Mouse (Mus musculus): Measurements from ENCODE around the gene Abhd2.

Gene Abhd2

DNA sequence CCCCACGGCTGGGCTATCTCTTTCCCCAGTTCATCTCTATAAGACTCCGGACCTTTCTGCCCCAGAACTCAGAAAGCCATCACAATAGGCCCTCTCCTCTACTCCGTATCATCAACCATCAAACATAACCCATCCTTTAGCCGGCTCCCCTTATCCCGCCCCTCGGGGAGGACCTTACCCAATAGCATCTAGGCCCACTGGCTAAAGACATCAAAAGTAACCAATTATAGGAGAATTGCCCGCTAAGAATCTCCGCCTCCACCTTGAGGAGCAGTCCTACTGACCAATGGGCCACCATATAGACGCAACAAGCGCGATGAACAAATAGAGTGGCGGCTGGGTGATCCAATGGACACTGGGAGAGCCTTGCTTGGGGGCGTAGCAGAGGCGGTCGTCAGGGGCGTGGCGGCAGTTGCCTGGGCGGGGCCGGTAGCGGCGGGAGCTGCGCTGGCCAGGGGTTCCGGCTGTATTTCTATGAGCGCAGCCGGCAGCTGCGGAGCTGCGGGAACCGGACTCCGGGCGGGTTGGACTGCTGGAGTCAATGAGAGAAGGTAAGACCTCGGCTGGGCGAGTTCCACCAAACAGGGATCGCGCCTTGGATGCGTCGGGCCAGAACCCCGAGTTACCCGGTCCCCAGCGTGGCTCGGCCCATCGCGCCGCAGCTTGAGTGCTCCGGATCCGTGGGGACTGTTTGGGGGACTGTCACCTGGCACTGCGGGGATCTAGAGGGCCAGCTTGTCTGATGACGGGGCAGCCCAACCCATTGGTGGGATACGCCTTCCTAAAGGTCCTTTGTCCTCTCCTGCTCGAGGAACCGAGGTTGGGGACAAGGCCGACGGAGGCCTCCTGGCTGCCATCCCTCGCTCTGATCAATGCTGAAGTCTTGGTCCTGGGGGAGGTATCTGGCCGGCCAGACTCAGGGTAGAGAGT, at the start of gene Abhd2:
Gene Abhd2 (plus strand): TSS at position 411 of the 930 bp plus-strand sequence.
- DNase-seq = peak; percentile 100

DNA sequence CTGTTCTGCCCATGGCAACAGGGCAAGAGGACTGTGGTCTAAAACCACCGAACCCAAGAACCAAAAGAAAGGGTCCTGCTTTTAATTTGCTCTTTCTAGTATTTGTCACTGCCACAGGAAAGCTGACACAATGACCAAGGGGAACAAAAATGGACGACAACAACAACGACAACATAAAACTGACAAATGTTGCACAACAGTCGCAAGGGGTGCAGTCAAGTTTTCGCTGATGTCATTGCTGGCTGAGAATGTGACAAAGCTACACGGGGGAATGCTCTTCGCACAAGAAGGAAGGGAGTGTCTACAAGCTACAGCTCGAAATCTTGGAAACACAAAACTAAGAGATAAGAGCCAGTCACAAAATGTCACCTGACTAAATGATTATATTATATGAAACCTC, 47.5 kb upstream of the Abhd2 start:
- DNase-seq = no peak

DNA sequence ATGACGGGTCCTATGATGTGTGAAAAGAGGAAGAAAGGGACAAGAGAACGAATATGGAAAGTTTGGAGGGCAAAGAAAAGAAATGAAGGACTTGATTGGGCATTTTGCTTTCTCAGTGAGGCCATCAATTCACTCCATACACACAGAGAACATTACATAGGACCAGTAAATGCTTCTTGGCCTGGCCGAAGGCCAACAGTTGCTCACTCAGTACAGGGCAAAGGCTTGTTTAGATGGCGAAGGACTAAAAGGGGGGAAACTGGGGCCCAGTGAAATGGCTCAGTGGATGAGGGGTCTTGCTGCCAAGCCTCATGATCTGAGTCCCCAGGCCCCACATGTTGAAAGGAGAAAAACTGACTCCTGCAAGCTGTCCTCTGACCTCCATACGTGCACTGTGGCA, 46.8 kb upstream of the Abhd2 start:
- no peak for DNase-seq

DNA sequence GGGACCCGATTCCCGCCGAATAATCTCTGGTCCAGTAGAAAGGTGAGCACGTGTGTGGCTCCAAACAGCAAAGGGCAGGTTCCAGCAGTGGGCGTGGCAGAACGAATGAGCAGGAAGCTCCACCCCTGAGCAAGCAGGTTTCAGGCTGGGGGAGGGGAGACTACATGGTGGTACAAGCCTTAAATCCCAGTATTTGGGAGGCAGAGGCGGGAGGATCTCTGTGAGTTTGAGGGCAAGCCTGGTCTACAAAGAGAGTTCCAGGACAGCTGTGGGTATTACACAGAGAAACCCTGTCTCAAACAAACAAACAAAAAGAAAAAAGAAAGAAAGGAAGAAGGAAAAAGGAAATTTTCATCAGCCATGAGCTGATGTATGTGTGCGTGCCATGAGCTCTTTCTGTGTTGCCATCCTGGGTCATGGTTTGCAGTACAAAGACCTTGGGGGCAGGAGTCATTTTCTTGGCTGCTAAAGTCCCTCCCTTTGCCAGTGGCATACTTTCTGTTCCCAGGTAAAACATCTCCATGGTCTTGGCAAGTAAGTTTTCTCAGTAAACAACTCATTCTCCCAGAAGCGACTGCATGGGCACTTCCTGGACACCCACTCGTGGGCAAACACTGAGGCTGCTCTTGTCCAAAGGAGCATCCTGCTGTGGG, 46.0 kb upstream of the Abhd2 start:
- DNase-seq = no peak

DNA sequence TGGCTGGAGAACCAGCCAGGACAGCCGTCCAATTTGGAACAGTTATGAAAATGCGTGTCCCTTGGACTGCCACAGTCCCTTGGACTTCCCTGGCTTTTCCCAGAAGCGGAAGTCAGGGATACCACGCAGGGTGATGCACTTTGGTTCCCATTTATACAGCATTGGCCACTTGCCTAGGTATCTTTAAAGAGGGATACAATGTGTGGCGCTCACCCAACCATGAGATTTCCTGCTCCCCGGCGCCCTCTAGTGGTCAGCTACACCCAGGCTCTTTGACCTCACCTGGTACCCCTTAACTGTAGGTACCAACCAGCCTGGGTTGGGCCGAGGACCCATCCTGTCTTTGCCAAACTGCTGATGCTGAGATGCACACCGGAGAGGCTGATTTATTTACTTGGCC, 44.5 kb upstream of the Abhd2 start:
- peak; percentile 81 to 94 for DNase-seq

DNA sequence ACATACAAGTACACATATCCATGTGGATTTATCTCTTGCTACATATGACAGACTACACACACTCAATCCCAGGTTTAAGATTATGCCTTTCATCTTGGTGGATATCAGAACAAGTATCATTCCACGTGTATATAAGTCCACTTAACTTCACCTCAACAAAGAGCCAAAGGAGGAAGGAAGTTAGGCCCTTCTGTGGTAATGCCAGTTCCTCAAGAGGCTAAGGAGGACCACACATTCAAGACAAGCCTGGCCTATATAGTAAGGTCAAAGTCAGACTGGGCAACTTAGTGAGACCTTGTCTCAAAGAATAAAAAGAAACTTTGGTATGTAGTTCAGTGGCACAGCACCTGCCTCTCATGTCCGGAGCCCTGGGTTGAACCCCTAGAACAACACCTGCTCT, 41.4 kb upstream of the Abhd2 start:
- no peak for DNase-seq

DNA sequence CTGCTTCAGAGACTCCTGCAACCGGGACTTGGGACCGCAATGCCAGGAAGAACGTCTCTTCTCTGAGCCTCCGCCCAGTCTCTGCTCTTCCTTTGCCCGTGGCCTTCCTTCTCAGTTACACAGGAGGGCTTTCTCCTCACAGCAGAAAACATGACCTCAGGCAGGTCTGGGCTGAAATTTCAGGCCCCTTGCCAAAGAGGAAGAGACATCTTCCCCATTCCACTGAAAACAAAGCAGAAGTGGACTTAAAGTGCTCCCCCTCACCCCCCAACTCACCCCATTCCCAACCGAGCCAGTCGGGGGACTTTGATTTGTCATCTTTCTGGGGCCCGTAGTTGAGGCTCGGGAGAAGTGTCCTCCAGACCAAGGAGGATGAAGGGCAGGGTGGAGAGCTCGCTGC, 41.0 kb upstream of the Abhd2 start:
- DNase-seq = no peak

DNA sequence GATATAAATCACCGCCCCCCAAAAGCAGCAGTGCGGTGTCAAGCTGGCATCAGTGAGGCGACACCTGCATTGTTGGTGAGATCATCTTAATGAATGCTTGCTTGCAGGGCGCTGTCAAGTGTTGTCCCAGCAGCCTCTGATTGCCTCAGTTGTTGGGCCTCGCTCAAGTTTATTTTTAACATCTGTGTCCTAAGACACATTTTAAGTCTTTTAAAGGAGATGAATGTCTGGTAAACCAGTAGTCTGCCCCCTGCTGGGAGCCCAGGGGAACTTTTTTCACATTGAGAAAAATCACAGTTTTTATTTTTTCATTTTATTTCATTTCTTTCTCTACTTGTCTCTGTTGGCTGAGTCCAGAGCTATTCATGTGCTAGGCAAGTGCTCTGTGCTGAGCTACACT, 34.3 kb upstream of the Abhd2 start:
- peak in 1 of 2 experiments; percentile 58 for DNase-seq

DNA sequence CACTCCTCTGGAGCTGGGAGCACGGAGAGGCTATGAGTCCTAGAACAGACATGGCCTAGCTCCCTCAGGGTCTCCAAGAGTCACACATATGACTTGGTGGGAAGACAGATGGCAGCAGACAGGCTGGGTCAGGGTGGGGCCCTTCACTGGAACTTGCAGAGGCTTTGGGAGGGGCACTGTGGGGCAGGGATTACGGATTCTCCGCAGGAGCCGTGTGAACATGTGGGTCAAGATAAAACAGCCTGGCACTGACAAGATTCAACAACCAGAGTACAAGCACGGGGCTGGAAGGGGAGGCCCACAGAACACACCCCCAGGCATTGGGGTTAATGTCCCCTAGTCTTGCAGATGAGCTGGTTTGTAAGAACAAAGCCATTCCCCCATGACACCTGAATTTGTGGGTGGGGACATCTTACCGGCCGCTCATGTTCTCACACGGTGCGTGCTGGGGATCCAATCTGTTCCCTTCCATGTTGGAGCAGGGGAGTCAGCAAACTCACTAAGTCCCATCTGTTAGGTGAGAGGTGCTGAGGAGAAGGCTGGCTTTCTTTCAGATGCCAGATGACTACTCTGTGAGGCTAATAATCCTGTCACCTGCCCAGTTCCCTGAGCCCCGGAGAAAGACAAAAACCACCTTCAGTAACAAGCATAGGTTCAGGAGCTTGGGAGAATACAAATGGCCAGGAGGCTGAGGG, 30.9 kb upstream of the Abhd2 start:
- DNase-seq = no peak

DNA sequence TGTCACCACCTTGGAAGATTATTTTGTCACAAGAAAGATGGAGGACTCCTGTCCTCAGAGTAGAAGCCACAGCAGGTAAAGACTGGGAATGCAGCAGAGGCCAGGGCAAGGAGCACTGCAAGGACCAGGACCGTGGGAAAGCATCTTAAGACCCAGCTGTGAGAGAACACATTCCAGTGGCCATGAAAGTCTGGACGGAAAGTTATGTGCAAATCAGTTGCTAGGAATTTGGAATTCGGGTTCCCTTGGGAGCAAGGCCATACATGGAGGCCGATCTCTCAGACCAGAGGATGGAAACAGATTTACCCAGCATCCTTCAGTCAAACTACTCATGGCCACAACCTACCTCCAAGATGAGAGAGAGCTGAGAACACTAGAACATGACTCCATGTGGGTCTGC, 29.8 kb upstream of the Abhd2 start:
- no peak for DNase-seq

DNA sequence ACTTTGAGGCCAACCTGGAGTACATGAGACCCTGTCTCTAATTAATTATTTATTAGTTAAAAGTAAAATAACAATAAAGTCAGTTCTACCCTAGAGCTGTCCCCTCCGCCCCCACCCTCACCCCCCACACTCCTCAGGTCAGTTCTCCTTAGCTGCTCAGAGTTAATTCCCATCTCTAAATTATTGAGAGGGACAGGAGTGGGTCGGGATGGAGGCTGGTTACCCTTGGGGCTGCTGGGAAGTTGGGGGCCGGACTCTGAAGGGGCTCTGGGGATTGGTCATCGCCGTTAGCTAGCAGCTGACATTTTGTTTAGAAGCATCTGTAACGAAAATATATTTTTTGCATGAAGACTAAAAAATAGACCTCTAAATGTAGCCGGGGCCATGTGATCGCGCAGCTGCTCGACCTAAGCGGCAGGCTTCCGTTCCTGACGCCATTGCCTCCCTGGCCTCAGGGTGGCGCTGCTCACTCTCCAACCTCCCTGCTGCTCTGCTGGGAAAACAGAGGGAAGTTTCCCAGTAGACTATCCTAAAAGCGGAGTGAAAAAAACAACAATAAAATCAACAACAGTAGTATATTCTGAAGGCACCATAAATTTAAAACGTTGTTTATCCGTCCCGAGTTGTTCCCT, 26.8 kb upstream of the Abhd2 start:
- DNase-seq = peak; percentile 62 to 89

DNA sequence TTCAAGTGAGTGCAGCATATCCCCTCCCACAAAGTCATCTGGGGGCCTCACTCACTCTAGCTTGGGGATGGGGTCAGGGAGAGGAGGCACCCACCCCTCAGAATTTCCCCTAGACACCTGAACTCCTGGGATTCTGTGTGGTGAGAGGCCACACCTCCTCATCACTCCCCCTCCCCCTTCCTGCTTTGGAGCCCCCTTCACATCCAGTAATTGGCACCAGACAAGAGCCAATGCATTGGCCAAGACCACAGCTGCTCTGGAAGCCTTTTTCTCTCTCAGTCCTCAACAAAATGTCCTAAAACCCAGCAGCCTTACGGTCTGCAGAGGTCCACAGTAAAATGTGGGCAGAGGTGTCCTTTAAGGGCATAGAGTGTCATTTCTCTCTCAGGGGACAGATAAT, 25.6 kb upstream of the Abhd2 start:
- no peak for DNase-seq

DNA sequence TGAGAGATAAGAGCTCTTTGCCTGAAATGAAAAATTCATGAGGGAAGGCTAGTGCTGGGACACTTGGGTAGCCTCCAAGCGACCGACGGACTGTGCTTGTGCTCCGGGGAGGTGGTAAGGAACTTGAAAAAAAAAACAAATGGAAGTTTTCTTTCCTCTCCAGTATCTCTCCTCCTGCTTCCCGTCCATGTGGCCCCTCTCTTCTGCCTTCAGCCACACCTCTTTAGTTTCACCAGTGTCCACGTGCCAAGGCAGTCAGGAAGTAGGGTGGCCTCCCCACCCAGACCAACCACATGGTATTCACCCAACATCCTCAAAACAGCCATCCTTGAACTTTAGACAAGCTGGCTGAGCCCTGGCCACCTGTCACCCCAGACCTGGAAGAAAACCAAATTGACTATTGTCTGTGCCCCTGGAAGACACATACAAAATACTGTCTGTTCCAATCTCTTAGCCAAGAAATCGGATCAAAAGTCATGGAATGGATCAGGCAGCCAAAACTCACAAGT, 25.1 kb upstream of the Abhd2 start:
- peak; percentile 70 to 78 for DNase-seq

DNA sequence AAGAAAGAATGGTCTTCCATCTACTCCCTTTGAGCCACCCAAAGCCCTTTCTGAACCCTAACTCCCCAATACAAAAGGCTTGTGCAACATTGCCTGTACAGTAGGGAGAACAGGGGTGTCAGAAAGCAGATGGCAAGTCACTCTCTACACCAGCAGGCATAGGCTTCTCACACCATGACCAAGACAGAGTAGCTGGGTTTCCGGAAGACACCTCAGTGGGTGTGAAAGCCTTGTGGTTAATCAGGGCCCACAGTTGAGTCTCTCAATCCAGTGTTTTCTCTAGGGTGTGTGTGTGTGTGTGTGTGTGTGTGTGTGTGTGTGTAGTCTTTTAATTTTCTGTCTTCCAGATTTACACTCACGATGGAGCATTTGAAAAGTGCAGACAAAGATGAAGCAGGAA, 23.4 kb upstream of the Abhd2 start:
- DNase-seq = no peak

DNA sequence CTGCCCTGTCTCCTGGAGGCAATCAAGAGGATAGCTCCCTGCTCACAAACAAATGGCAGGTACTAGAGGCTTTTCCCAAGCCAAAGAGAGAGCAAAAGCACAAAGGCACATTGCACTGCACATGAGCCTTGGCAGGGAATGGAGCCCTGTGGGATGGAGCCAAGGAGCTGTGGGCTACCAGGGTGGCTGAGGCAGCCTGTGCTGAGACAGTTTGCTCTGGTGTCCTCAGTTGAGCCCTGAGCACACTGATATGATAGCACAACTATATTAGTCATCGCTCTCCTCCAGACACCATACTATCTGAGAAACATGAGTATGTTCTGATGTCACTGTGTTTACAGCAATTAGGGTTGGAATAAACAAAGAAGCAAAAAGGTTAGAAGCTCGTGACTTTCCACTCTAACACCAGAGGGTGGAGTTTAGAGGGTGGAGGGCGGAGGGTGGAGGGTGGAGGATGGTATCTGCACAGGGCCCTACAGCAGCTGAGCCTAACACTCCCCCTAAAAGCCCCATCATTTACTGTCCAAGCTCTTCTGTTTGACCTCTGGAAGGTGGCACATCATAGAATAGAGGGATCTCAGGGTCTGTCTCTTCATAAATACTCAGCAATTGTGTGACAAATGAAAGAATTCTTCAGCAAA, 18.6 kb upstream of the Abhd2 start:
- DNase-seq = no peak

DNA sequence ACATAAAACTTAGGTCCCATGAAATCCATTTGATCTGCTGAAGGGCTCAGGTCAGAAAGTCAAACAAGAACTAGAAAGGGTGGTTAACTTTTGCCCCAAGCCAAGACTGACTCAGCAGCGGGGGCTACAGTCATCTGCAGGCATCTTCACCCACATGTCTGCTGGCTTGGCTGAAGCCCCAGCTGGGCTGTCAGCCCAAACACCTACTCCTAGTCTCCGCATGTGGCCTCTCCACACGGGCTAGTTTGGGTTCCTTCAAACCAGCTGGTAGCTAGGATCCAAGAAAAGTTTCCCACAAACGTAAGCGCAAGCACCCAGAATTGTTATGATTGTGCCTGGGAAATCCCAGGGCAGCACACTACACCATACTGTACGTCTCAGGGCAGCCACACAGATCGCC, 17.6 kb upstream of the Abhd2 start:
- DNase-seq = peak; percentile 37 to 45

DNA sequence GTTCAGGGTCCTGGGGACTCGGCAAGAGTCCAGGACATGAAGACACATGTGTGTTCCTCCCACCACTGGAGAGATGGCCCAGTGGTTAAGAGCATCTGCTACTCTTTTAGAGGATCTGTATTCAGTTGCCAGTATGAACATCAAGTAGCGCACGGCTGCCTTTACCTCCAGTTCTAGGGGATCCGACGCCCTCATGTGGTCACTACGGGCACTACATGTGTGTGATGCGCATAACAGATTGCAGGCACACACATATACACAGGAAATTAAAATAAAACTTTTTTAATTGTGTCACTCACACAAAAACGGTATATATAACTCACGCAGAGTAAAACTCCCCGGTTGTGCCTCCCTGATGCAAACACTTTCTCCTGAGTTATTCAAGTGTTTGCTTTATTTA, 17.2 kb upstream of the Abhd2 start:
- no peak for DNase-seq

DNA sequence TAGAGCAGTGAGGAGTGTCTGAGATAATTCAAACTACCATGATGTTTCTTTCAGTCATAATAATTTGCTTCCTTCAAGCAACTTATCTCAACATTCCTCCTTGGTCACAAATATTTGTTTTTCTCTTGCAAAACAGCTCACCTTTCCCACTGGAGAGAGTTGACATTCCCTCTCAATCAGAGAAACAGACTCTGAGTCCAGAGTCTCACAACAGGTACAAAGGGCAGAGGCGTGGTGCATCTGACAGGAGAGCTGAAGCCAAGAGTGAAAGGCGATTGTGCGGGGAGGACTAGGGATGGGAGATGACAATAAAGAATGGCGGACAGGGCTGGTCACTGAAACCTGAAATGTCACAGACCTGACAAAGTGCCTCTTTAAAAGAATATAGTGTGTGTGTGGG, 16.3 kb upstream of the Abhd2 start:
- peak; percentile 72 to 76 for DNase-seq

DNA sequence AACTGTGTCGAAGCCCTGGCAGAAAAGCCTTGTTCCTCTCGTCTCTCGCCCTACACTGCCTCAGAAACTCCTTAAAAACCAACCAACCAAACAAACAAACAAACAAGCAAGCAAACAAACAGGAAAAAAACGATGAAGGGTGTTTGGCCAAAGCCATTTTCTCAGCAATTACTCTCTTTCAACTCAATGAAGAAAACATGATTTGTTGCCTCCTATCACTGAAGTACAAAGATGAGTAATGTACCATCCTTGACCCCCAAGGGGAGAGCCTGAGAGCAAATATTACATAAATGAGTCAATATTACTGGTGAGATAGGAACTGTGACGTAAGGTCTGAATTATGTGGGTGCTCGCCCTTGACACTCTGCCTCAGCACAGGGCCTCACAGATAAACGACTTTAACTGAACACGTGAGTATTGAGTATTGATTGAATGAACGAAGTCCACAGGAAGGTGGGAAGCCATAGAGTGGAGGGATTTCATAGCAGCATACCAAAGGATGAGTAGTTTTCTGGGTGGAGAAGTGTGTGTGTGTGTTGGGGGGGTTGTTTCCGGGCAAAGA, 13.9 kb upstream of the Abhd2 start:
- no peak for DNase-seq

DNA sequence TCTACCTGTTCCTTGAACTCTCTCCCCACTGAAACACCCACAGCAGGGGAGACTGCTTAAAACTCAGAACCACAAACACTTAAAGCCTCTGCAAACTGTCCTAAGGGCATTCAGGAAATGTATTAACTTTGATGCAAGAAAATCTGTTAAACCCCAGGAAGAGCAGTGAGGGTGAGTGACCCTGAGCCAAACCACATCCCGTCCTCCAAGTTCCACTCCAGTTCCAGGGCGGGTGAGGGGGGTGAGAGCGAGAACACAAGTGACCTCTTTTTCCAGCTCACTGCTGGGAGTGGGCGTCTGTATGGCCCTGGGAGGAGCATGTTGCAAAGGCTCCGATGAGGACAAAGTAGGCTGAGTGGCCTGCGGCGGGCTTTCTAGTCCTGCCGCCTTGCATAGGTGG, 10.5 kb upstream of the Abhd2 start:
- peak in 1 of 2 experiments; percentile 50 for DNase-seq

DNA sequence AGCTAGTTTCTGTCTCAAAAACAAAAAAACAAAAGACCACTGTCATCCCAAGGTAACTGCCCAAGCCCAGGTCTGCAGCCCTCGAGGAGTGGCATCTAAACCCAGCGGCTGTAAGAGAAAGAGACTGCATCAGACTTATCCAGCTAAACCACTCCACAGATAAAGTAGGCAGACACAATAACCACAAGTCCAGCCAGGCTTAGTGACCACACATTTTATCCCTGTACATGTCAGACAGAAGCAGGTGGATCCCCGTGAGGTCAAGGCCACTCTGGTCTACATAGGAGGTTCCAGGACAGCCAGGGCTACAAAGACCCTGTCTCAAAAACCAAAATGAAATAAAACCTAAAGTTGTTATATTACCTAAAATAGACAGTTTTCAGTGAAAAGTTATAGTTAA, 9.2 kb upstream of the Abhd2 start:
- DNase-seq = no peak

DNA sequence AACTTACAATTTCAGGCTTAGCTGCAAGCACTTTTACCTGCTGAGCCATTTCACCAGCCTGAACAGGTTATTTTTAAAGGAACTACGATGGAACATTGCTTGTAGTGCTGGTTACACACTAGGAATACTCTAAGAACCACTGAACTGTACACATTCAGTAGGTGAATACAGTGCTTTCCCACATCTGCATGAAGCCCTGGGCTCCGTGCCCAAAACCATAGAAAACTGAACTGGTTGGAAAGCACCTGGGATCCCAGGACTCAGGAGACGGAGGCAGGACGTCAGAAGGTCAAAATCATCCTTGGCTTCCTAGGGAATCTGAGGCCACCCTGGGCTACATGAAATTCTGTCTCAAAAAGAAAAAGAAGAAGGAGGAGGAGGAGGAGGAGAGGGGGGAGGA, 6.8 kb upstream of the Abhd2 start:
- DNase-seq = peak; percentile 60 to 68
